Mouse (Mus musculus): ENCODE measurements around the gene Clcn2.

- TF ChIP-seq CTCF (IDR thresholded peaks at IDR 0.05; ENCODE audit: extremely low read depth, insufficient read depth, low read length) = peak; percentile 18; the same call in 1 of the 2 replicates
- no peak for TF ChIP-seq POLR2A (IDR thresholded peaks at IDR 0.05; ENCODE audit: extremely low read depth, insufficient read depth, low read length)
Observed at GRCm38 (mm10) chr16:20765244-20765643, 47.7 kb upstream of the Clcn2 start.

All from cortical plate, adult 2 months (tissue).